Mouse (Mus musculus) E14TG2a.4 (cell line): ENCODE measurements around the gene Gm10192.

Experiments
- CTCF ChIP-seq: conservative IDR thresholded peaks from 2 replicates; pipeline ENCODE4 v1.5.1; 2014; ENCODE audit warnings: low read length
- POU5F1 ChIP-seq: IDR thresholded peaks from 2 replicates; pipeline ENCODE4 v1.6.1; 2014; ENCODE audit warnings: low read length, borderline replicate concordance

DNA sequence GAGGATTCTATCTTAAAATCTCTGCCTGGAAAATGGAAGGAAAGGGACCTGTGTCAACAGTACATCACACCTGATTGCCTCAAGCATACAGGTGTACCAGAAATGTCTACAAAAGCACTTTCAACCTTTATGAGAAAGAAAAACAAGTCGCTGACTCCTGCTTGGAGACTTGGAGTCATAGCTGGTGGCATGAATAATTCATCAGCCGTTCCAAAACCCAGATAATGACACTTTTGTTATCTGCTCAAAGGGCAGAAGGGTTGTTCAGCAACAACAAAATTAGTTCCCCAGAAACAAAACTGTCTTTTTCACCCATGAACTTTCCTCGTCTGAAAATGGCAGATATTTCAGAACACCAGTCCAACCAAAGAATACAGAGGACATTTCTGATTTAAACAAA lies 26.9 kb downstream of the Gm10192 start:
- no peak for TF ChIP-seq CTCF
- TF ChIP-seq POU5F1 = no peak
